Mouse (Mus musculus): ENCODE results near the gene Ppan. TPM values are rescaled to one million over a fixed set of nuclear protein-coding genes. Genes with fewer than 3 reads are reported as not detected.

The Ppan gene
- polyA plus RNA-seq, 1 experiment = 44.3 TPM

GRCm38 (mm10) chr9:20857131-20857530 lies 30.8 kb upstream of the Ppan start:
- TF ChIP-seq TCF12 (IDR thresholded peaks at IDR 0.05; ENCODE audit: insufficient read depth, poor library complexity, severe bottlenecking) (no peak), USF1 (IDR thresholded peaks at IDR 0.05; ENCODE audit: low read depth) (no peak), POLR2AphosphoS2 (IDR thresholded peaks at IDR 0.05; ENCODE audit: insufficient read length, low read depth) (no peak), POLR2A (IDR thresholded peaks at IDR 0.05; ENCODE audit: insufficient read length, low read depth) (no peak), REST (IDR thresholded peaks at IDR 0.05; ENCODE audit: insufficient read depth, insufficient read length) (peak; percentile 98), MYOD1 (IDR thresholded peaks at IDR 0.05; ENCODE audit: control insufficient read depth in 1 of 3, insufficient read length in 2 of 3, low read depth in 2 of 3) (no peak), CEBPB (IDR thresholded peaks at IDR 0.05; ENCODE audit: insufficient read depth, poor library complexity, severe bottlenecking) (0 out of 2 replicates have a peak, but pooled peaks have one; percentile 23), SRF (IDR thresholded peaks at IDR 0.05; ENCODE audit: control insufficient read depth, insufficient read length, low read depth) (no peak), MAX (IDR thresholded peaks at IDR 0.05; ENCODE audit: low read depth) (peak; percentile 91), E2F4 (IDR thresholded peaks at IDR 0.05; ENCODE audit: insufficient read depth) (no peak), TCF3 (IDR thresholded peaks at IDR 0.05; ENCODE audit: insufficient read length, low read depth) (no peak), MYOG (IDR thresholded peaks at IDR 0.05; ENCODE audit: control insufficient read depth in 1 of 3, insufficient read depth in 1 of 3, insufficient read length in 2 of 3, low read depth in 2 of 3) (no peak)
- H3K4me3 ChIP-seq = no peak overlapping the region
- no peaks in the 10 kb centered on the region for H3K36me3 ChIP-seq (ENCODE audit: control insufficient read depth, insufficient read depth)
- H3K4me2 ChIP-seq (ENCODE audit: low read depth) = no peak overlapping the region
- no peaks in the 10 kb centered on the region for H3K79me2 ChIP-seq (ENCODE audit: control insufficient read depth, insufficient read depth)
- no peak overlapping the region for H3ac ChIP-seq (ENCODE audit: control insufficient read depth, insufficient read length)
- H3K27me3 ChIP-seq (ENCODE audit: control insufficient read depth, insufficient read depth, insufficient read length) = peaks cover 28% of the 10 kb centered on the region

GRCm38 (mm10) chr9:20859926-20860325 lies 28.0 kb upstream of the Ppan start:
- peaks cover 8% of the 10 kb centered on the region for H3K27me3 ChIP-seq (ENCODE audit: control insufficient read depth, insufficient read depth, insufficient read length)
- TF ChIP-seq USF1 (IDR thresholded peaks at IDR 0.05; ENCODE audit: low read depth) (no peak), E2F4 (IDR thresholded peaks at IDR 0.05; ENCODE audit: insufficient read depth) (no peak), REST (IDR thresholded peaks at IDR 0.05; ENCODE audit: insufficient read depth, insufficient read length) (no peak), POLR2A (IDR thresholded peaks at IDR 0.05; ENCODE audit: insufficient read length, low read depth) (no peak), MYOD1 (IDR thresholded peaks at IDR 0.05; ENCODE audit: control insufficient read depth in 1 of 3, insufficient read length in 2 of 3, low read depth in 2 of 3) (no peak), MAX (IDR thresholded peaks at IDR 0.05; ENCODE audit: low read depth) (no peak), MYOG (IDR thresholded peaks at IDR 0.05; ENCODE audit: control insufficient read depth in 1 of 3, insufficient read depth in 1 of 3, insufficient read length in 2 of 3, low read depth in 2 of 3) (no peak), CEBPB (IDR thresholded peaks at IDR 0.05; ENCODE audit: insufficient read depth, poor library complexity, severe bottlenecking) (no peak), POLR2AphosphoS2 (IDR thresholded peaks at IDR 0.05; ENCODE audit: insufficient read length, low read depth) (no peak), TCF12 (IDR thresholded peaks at IDR 0.05; ENCODE audit: insufficient read depth, poor library complexity, severe bottlenecking) (no peak), SRF (IDR thresholded peaks at IDR 0.05; ENCODE audit: control insufficient read depth, insufficient read length, low read depth) (no peak), TCF3 (IDR thresholded peaks at IDR 0.05; ENCODE audit: insufficient read length, low read depth) (no peak)
- H3K4me3 ChIP-seq = no peak overlapping the region
- H3K4me2 ChIP-seq (ENCODE audit: low read depth) = no peak overlapping the region
- H3K36me3 ChIP-seq (ENCODE audit: control insufficient read depth, insufficient read depth) = no peaks in the 10 kb centered on the region
- no peak overlapping the region for H3ac ChIP-seq (ENCODE audit: control insufficient read depth, insufficient read length)
- no peaks in the 10 kb centered on the region for H3K79me2 ChIP-seq (ENCODE audit: control insufficient read depth, insufficient read depth)

- H3ac ChIP-seq (ENCODE audit: control insufficient read depth, insufficient read length) = no peak overlapping the region
- no peak overlapping the region for H3K4me3 ChIP-seq
- no peaks in the 10 kb centered on the region for H3K36me3 ChIP-seq (ENCODE audit: control insufficient read depth, insufficient read depth)
- no peaks in the 10 kb centered on the region for H3K79me2 ChIP-seq (ENCODE audit: control insufficient read depth, insufficient read depth)
- no peak overlapping the region for H3K4me2 ChIP-seq (ENCODE audit: low read depth)
- H3K27me3 ChIP-seq (ENCODE audit: control insufficient read depth, insufficient read depth, insufficient read length) = no peaks in the 10 kb centered on the region
- TF ChIP-seq USF1 (IDR thresholded peaks at IDR 0.05; ENCODE audit: low read depth) (no peak), MYOD1 (IDR thresholded peaks at IDR 0.05; ENCODE audit: control insufficient read depth in 1 of 3, insufficient read length in 2 of 3, low read depth in 2 of 3) (no peak), POLR2A (IDR thresholded peaks at IDR 0.05; ENCODE audit: insufficient read length, low read depth) (no peak), REST (IDR thresholded peaks at IDR 0.05; ENCODE audit: insufficient read depth, insufficient read length) (no peak), TCF12 (IDR thresholded peaks at IDR 0.05; ENCODE audit: insufficient read depth, poor library complexity, severe bottlenecking) (no peak), POLR2AphosphoS2 (IDR thresholded peaks at IDR 0.05; ENCODE audit: insufficient read length, low read depth) (no peak), CEBPB (IDR thresholded peaks at IDR 0.05; ENCODE audit: insufficient read depth, poor library complexity, severe bottlenecking) (no peak), MAX (IDR thresholded peaks at IDR 0.05; ENCODE audit: low read depth) (no peak)
Measured at GRCm38 (mm10) chr9:20861821-20862220, 26.2 kb upstream of the Ppan start.

GRCm38 (mm10) chr9:20862225-20862624 lies 25.8 kb upstream of the Ppan start:
- no peak for TF ChIP-seq POLR2AphosphoS2 (IDR thresholded peaks at IDR 0.05; ENCODE audit: insufficient read length, low read depth)
- no peak for TF ChIP-seq E2F4 (IDR thresholded peaks at IDR 0.05; ENCODE audit: insufficient read depth)
- TF ChIP-seq MAX (IDR thresholded peaks at IDR 0.05; ENCODE audit: low read depth) = no peak
- TF ChIP-seq POLR2A (IDR thresholded peaks at IDR 0.05; ENCODE audit: insufficient read length, low read depth) = no peak
- no peak for TF ChIP-seq USF1 (IDR thresholded peaks at IDR 0.05; ENCODE audit: low read depth)
- no peak for TF ChIP-seq SRF (IDR thresholded peaks at IDR 0.05; ENCODE audit: control insufficient read depth, insufficient read length, low read depth)
- TF ChIP-seq TCF12 (IDR thresholded peaks at IDR 0.05; ENCODE audit: insufficient read depth, poor library complexity, severe bottlenecking) = no peak
- H3K4me2 ChIP-seq (ENCODE audit: low read depth) = no peak overlapping the region
- H3K4me3 ChIP-seq = no peak overlapping the region
- no peak overlapping the region for H3ac ChIP-seq (ENCODE audit: control insufficient read depth, insufficient read length)
- no peaks in the 10 kb centered on the region for H3K27me3 ChIP-seq (ENCODE audit: control insufficient read depth, insufficient read depth, insufficient read length)
- no peaks in the 10 kb centered on the region for H3K79me2 ChIP-seq (ENCODE audit: control insufficient read depth, insufficient read depth)
- H3K36me3 ChIP-seq (ENCODE audit: control insufficient read depth, insufficient read depth) = no peaks in the 10 kb centered on the region

- no peaks in the 10 kb centered on the region for H3K36me3 ChIP-seq (ENCODE audit: control insufficient read depth, insufficient read depth)
- no peak overlapping the region for H3ac ChIP-seq (ENCODE audit: control insufficient read depth, insufficient read length)
- no peak for TF ChIP-seq POLR2A (IDR thresholded peaks at IDR 0.05; ENCODE audit: insufficient read length, low read depth)
- TF ChIP-seq MAX (IDR thresholded peaks at IDR 0.05; ENCODE audit: low read depth) = no peak
- TF ChIP-seq USF1 (IDR thresholded peaks at IDR 0.05; ENCODE audit: low read depth) = no peak
- no peak for TF ChIP-seq TCF3 (IDR thresholded peaks at IDR 0.05; ENCODE audit: insufficient read length, low read depth)
- TF ChIP-seq REST (IDR thresholded peaks at IDR 0.05; ENCODE audit: insufficient read depth, insufficient read length) = no peak
- no peak for TF ChIP-seq CEBPB (IDR thresholded peaks at IDR 0.05; ENCODE audit: insufficient read depth, poor library complexity, severe bottlenecking)
- TF ChIP-seq MYOG (IDR thresholded peaks at IDR 0.05; ENCODE audit: control insufficient read depth in 1 of 3, insufficient read depth in 1 of 3, insufficient read length in 2 of 3, low read depth in 2 of 3) = no peak
- no peak for TF ChIP-seq E2F4 (IDR thresholded peaks at IDR 0.05; ENCODE audit: insufficient read depth)
- TF ChIP-seq POLR2AphosphoS2 (IDR thresholded peaks at IDR 0.05; ENCODE audit: insufficient read length, low read depth) = no peak
- no peak for TF ChIP-seq SRF (IDR thresholded peaks at IDR 0.05; ENCODE audit: control insufficient read depth, insufficient read length, low read depth)
- TF ChIP-seq MYOD1 (IDR thresholded peaks at IDR 0.05; ENCODE audit: control insufficient read depth in 1 of 3, insufficient read length in 2 of 3, low read depth in 2 of 3) = no peak
- TF ChIP-seq TCF12 (IDR thresholded peaks at IDR 0.05; ENCODE audit: insufficient read depth, poor library complexity, severe bottlenecking) = no peak
- H3K27me3 ChIP-seq (ENCODE audit: control insufficient read depth, insufficient read depth, insufficient read length) = no peaks in the 10 kb centered on the region
- H3K4me2 ChIP-seq (ENCODE audit: low read depth) = no peak overlapping the region
- no peak overlapping the region for H3K4me3 ChIP-seq
- no peaks in the 10 kb centered on the region for H3K79me2 ChIP-seq (ENCODE audit: control insufficient read depth, insufficient read depth)
Measured at GRCm38 (mm10) chr9:20866879-20867278, 21.1 kb upstream of the Ppan start.

All from myocyte (in vitro differentiated cells).